Mouse (Mus musculus) liver, embryonic 14.5 days (tissue): ENCODE data around the gene Hectd4.

Experiments used
- CTCF ChIP-seq: IDR thresholded peaks from 2 replicates; pipeline ENCODE4 v1.5.1; 2016; ENCODE audit warnings: antibody characterized with exemption, low read depth, control low read depth
- EP300 ChIP-seq: IDR thresholded peaks from 2 replicates; pipeline ENCODE4 v1.6.1; 2016; ENCODE audit warnings: antibody characterized with exemption, low read depth

GRCm38 (mm10) chr5:121329333-121330058, 109.5 kb downstream of the Hectd4 start:
- TF ChIP-seq CTCF (no peak), EP300 (no peak)
